Mouse (Mus musculus) adrenal gland, postnatal 10 days (tissue): ENCODE data around the gene Psme3. TPM values are rescaled to one million over a fixed set of nuclear protein-coding genes. Genes with fewer than 3 reads are reported as not detected.

Source experiments
- DNase-seq: peaks from one replicate; pipeline ENCODE4 v3.0.0; 2021; ENCODE audit warnings: mixed read lengths
- microRNA-seq: library from miRNA; unstranded; fragments of <30 nt; microRNA quantifications from one replicate; pipeline ENCODE4 v1.2.0, GENCODE M21; 2021
- total RNA-seq, 2 experiments: library from RNA; stranded (reverse); gene quantifications; 2 replicates each; pipeline ENCODE4 v1.2.3; 2021

Gene Psme3
- total RNA-seq, 2 experiments from 2014 or later: 125 to 132 TPM

DNA sequence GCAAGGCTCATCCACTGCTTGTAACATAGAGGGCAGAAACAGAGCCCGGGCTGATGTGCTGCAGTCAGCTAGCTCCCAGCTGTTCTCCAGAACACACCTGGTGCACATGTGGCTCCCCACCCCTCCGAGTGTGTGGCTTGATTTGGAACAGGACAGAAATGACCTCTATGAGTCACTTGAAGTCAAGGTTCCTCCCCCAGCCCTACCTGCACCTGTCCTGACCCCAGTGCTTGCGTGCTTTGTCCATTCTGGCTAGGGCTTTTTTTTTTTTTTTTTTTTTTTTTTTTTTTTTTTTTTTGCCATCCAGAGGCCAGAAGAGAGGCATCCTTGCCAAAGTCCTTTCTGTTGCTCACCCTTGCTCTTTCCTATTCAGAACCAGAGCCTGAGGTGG is 35.7 kb downstream of the Psme3 start:
- no peak for DNase-seq

DNA sequence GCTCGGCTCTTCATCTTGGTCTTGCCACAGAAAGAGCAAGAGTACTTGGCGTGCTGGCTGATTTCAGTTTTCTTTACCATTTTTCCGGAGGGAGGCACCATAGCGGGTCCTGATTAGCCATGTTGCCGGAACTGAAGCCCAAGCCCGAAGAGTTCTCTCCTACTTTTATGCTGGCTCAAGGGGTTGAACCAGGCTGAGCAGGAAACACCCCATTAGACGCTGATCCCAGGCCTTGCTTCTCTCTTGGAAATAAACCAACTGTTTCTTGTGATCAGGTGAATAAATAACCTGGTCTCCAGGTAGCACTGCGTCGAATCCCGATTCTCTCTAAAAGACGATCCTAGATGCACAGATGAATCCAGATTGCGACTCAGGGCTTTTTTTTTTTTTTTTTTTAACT is 37.4 kb downstream of the Psme3 start:
- DNase-seq: no peak

GRCm38 (mm10) chr11:101354438-101355010 is 38.5 kb downstream of the Psme3 start:
- no peak for DNase-seq

GRCm38 (mm10) chr11:101355916-101356315 is 39.9 kb downstream of the Psme3 start:
- no peak for DNase-seq

GRCm38 (mm10) chr11:101357505-101358182 is 41.6 kb downstream of the Psme3 start:
- DNase-seq: peak; percentile 50

- DNase-seq: no peak
Measured at GRCm38 (mm10) chr11:101359776-101360175, 43.8 kb downstream of the Psme3 start.

DNA sequence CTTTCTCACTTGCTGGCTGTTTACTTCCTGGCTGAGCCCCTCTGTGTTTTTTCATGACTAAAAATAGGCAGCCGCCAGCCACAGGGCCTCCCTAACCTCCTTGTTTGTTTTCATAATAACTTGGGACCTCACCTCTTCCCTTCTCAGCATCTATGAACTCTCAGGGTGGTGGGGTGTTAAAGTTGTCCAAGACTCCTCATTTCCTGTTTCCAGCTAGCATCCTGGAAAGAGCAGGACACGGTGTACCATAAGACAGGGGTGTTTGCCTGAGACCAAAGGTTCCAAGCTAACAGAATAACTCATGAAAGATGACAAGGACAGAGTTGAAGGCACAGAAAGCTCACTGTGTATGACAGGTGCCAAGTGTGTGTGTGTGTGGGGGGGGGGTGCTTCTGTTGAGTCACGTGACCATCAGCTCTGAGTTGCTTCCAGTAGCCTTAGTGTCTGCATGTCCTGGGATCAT is 44.7 kb downstream of the Psme3 start:
- DNase-seq: no peak

- no peak for DNase-seq
Measured at GRCm38 (mm10) chr11:101364531-101364931, 48.5 kb downstream of the Psme3 start.

- peak; percentile 54 for DNase-seq
Measured at GRCm38 (mm10) chr11:101367326-101367935, 51.4 kb downstream of the Psme3 start, which contains the start of gene G6pc. G6pc (plus strand) TSS chr11:101367561.

GRCm38 (mm10) chr11:101370141-101370540 is 54.1 kb downstream of the Psme3 start:
- DNase-seq: no peak

Small RNA genes lying within 50 kb of the gene (microRNA-seq; reads per million reads assigned to microRNA genes)
- gene Gm25593: not detected

Other genes with a start within 250 kb of the Psme3 start
- gene Naglu, start 246.2 kb upstream of the Psme3 start, total RNA-seq: 10 to 100 TPM; 27.3 to 28.2 TPM
- gene Hsd17b1, start 237.8 kb upstream of the Psme3 start, total RNA-seq: under 1 TPM; 0.45 to 0.67 TPM
- 100 to 1,000 TPM in 1 of 2 experiments, 10 to 100 TPM in 1; 98.0 to 102 TPM for gene Coasy, start 233.6 kb upstream of the Psme3 start, total RNA-seq
- gene Mlx, start 228.9 kb upstream of the Psme3 start, total RNA-seq: 10 to 100 TPM; 32.9 to 35.0 TPM
- gene Psmc3ip, start 220.8 kb upstream of the Psme3 start, total RNA-seq: 1 to 10 TPM; 6.6 to 7.1 TPM
- gene Retreg3, start 196.3 kb upstream of the Psme3 start, total RNA-seq: 10 to 100 TPM; 50.8 to 53.2 TPM
- 10 to 100 TPM; 42.6 to 44.6 TPM for gene Tubg1, start 196.3 kb upstream of the Psme3 start, total RNA-seq
- gene Tubg2, start 160.3 kb upstream of the Psme3 start, total RNA-seq: 1 to 10 TPM; 6.9 to 7.2 TPM
- 10 to 100 TPM; 12.1 to 15.9 TPM for gene Cntnap1, start 145.7 kb upstream of the Psme3 start, total RNA-seq
- gene Plekhh3, start 144.9 kb upstream of the Psme3 start, total RNA-seq: 10 to 100 TPM; 26.2 to 40.8 TPM
- gene Ccr10, start 140.8 kb upstream of the Psme3 start, total RNA-seq: under 1 TPM; 0.78 to 1.00 TPM
- 10 to 100 TPM; 27.9 to 37.9 TPM for gene Ezh1, start 89.8 kb upstream of the Psme3 start, total RNA-seq
- 100 to 1,000 TPM; 101 to 116 TPM for gene Ramp2, start 70.2 kb upstream of the Psme3 start, total RNA-seq
- gene Vps25, start 62.5 kb upstream of the Psme3 start, total RNA-seq: 100 to 1,000 TPM; 109 to 112 TPM
- 1 to 10 TPM; 2.5 to 3.6 TPM for gene Wnk4, start 55.6 kb upstream of the Psme3 start, total RNA-seq
- gene Cntd1, start 37.2 kb upstream of the Psme3 start, total RNA-seq: 1 to 10 TPM in 1 of 2 experiments, under 1 TPM in 1; 0.63 to 1.4 TPM
- 10 to 100 TPM; 79.8 to 84.3 TPM for gene Coa3, start 37.1 kb upstream of the Psme3 start, total RNA-seq
- gene Becn1, start 13.9 kb upstream of the Psme3 start, total RNA-seq: 100 to 1,000 TPM; 132 to 133 TPM
- 1 to 10 TPM; 6.0 to 9.0 TPM for gene Aoc2, start 8.8 kb downstream of the Psme3 start, total RNA-seq
- gene Aoc3, start 14.4 kb downstream of the Psme3 start, total RNA-seq: 100 to 1,000 TPM; 103 to 122 TPM
- gene G6pc, start 51.3 kb downstream of the Psme3 start, total RNA-seq: 10 to 100 TPM; 35.5 to 89.5 TPM
- gene Aarsd1, start 101.4 kb downstream of the Psme3 start, total RNA-seq: 10 to 100 TPM; 33.1 to 37.3 TPM
- 1 to 10 TPM; 1.9 to 5.0 TPM for gene Gm27029, start 108.6 kb downstream of the Psme3 start, total RNA-seq
- gene Rundc1, start 108.9 kb downstream of the Psme3 start, total RNA-seq: 10 to 100 TPM; 16.1 to 17.8 TPM
- gene Ptges3l, start 109.1 kb downstream of the Psme3 start, total RNA-seq: 1 to 10 TPM; 5.6 to 9.5 TPM
- gene Rpl27, start 126.1 kb downstream of the Psme3 start, total RNA-seq: 10 to 100 TPM; 75.5 to 92.7 TPM
- gene Ifi35, start 132.2 kb downstream of the Psme3 start, total RNA-seq: 10 to 100 TPM; 23.0 to 24.9 TPM
- 10 to 100 TPM; 10.6 to 11.0 TPM for gene Rnd2, start 148.8 kb downstream of the Psme3 start, total RNA-seq
- gene Vat1, start 150.0 kb downstream of the Psme3 start, total RNA-seq: 10 to 100 TPM; 79.4 to 87.3 TPM
- 1 to 10 TPM; 8.1 to 8.3 TPM for gene Brca1, start 235.7 kb downstream of the Psme3 start, total RNA-seq
- 100 to 1,000 TPM; 134 to 137 TPM for gene Nbr1, start 235.9 kb downstream of the Psme3 start, total RNA-seq